Mouse (Mus musculus) gastrocnemius, adult 18-20 months (tissue): ENCODE measurements around the gene Sec16a. TPM values are rescaled to one million over a fixed set of nuclear protein-coding genes. Genes with fewer than 3 reads are reported as not detected.
A peak's percentile ranks its signal among the peaks of the same experiment; 100 is the strongest.

Source experiments
- DNase-seq: peaks from one replicate; pipeline ENCODE4 v3.0.0; 2021; ENCODE audit warnings: low spot score
- total RNA-seq, 2 experiments: library from RNA; stranded (reverse); gene quantifications; 2 replicates each; pipeline ENCODE4 v1.2.3; 2021

Gene Sec16a
- total RNA-seq, 2 experiments from 2014 or later, result 23.5 to 24.8 TPM

DNA sequence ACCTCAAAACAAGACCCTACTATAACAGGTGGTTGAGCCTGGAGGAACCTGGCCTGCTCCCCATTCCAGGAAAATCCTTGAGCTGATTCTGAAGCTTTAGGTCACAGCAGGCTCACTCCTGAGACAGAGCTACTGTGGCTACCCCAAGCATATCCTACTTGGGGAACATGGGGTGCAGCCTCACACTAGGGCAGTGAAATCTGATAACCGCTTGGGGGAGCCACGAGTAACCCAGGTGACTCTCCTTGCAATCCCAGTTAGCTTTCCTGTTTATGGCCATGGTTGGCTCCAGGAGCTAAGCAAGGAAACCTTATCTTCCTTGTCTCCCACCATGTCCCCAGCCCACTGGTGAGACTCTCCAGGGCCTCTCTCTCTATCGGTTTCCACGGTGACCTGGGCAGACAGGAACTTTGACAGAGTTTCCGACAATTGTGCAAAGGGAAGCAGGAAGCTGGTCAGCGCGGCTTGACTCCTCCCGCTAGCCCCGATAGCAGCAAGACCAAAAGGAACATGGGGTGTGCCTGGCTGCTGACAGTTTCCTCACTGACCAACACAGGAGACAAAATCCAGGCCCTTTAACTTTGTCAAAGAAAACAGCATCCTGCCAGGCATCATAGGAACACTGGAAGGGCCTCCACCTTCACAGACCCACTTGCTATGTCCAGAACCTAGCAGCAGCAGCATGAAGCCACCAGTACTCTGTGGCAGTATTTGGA, 29.9 kb upstream of the Sec16a start:
- peak; percentile 50 for DNase-seq

DNA sequence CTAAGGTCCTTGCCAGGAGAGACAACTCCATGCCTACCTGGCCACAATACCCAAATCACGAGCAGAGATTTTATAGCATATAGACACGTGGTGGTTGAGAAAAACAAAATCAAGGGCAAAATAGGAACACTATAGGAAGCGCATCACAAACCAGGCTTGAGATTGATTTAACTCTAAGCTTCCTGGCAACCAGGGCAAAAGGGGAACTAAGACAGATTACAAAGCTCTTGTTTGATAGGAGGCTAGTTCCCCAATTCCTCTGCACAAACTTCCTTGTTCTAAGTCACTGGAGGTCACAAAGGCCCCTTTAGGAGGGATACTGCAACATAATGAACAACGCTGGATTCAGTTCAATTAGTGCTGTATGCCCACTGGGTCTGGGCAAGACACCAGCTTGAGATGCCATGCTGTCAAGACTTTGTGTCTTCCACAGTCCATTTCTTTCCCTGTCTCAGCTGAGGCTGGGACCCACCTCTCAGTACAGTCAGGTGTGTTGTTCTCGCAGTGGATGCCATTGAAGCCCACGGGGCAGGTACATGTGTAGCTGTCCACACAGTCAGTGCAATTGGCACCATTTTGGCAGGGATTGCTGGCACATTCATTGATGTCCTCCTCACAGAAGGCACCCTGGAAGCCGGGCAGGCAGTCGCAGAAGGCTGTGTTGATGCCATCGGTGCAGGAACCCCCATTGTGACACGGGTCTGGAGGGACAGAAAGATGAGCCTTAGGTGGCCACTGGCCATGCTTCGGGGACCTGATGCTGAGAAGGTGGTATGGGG, 27.5 kb upstream of the Sec16a start:
- DNase-seq, result no peak

DNA sequence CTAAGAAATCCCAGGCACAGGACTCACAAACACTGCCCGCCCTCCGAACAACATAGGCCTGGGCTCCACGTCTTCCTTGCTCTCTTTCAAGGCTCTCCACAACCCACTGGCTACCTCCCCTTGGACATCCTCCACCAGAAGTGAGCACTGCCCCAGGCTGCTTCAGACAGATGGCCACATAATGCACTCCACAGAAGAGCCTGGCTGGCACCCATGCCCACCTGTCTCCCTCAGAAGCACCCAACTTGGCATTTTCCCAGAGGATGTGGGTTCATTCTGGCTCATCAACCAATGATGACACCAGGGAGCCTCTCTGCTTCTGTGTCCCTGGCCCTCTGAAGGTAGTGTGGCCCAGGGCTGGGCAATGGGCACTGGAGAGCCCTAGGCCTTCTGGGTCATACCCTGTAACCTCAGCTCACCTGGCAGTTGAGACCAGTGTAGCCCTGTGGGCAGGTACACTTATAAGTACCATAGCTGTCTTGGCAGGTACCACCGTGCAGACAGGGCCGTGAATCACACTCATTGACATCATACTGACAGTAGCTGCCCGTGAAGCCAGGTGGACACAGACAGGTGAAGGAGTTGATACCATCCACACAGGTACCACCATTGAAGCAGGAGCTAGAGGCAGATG, 26.8 kb upstream of the Sec16a start:
- DNase-seq, result no peak

DNA sequence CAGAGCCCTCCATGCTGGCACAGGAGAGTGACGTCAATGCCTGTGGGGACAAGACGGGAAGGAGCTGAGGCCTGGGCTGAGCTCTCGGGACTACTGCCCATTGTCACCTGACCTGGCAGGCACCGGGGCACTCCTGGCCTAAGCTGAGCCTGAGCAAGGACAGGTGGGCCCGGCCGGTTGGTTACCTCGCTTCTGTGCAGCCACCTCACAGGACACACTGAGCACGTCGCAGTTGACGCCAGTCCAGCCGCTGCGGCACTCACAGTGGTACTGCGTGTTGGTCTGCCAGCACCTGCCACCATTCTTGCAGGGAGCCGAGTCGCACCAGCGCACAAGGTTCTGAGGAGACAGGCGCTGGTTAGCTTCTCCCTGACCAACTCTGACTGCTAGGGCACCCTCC, 26.0 kb upstream of the Sec16a start:
- no peak for DNase-seq

- no peak for DNase-seq
Observed at GRCm38 (mm10) chr2:26468376-26468775, 23.4 kb upstream of the Sec16a start.

- DNase-seq, result no peak
Observed at GRCm38 (mm10) chr2:26463412-26463811, 18.4 kb upstream of the Sec16a start.

- DNase-seq, result no peak
Observed at GRCm38 (mm10) chr2:26462980-26463379, 18.0 kb upstream of the Sec16a start.

GRCm38 (mm10) chr2:26461667-26462066, 16.7 kb upstream of the Sec16a start:
- DNase-seq, result no peak

- no peak for DNase-seq
Observed at GRCm38 (mm10) chr2:26460837-26461236, 15.8 kb upstream of the Sec16a start.

DNA sequence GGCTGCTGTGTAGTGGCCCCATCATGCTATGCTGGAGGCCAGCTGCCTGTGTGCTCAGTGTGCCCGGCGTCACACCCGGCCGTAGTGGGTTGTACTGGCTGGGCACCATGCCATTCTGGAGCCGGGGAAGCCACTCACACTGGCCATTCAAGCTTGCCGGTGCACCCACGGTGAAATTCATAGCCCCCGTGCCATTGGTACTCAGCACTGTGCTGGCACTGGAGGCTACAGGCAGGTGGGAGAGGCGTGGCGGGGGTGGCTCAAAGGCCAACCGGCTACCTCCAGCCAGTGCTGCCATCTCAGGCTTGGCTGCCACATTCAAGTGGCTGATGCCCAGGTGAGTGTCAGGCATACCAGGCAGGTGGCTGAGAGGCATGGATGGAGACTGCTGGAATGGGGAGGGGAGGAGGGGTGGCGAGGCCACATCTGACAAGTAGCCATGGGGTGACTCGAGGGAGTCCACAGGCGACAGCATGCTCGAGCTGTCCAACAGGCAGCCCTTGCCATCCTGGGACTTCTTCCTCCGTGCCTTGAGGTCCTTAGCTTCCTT, 15.2 kb upstream of the Sec16a start:
- DNase-seq, result no peak

DNA sequence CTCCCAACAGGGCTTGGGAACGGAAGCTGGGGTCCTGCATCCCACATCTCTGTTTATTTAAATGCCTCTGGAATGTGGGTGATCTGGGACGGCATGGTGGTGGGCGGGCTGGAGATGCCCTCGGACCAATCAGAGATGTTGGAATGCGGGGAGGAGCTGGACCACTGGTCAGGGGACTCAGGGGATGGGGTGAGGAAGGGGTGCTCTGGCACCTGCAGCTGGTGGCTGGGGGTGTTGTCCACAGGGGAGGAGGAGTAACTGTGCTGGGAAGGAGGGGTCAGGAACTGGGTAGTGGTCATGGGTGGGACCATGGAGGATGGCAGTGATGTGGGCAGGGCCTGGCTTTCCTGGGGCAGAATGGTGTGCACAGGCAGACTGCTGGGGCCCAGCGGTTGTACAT, 14.5 kb upstream of the Sec16a start:
- no peak for DNase-seq

- peak; percentile 57 for DNase-seq
Observed at GRCm38 (mm10) chr2:26458402-26459124, 13.5 kb upstream of the Sec16a start.

DNA sequence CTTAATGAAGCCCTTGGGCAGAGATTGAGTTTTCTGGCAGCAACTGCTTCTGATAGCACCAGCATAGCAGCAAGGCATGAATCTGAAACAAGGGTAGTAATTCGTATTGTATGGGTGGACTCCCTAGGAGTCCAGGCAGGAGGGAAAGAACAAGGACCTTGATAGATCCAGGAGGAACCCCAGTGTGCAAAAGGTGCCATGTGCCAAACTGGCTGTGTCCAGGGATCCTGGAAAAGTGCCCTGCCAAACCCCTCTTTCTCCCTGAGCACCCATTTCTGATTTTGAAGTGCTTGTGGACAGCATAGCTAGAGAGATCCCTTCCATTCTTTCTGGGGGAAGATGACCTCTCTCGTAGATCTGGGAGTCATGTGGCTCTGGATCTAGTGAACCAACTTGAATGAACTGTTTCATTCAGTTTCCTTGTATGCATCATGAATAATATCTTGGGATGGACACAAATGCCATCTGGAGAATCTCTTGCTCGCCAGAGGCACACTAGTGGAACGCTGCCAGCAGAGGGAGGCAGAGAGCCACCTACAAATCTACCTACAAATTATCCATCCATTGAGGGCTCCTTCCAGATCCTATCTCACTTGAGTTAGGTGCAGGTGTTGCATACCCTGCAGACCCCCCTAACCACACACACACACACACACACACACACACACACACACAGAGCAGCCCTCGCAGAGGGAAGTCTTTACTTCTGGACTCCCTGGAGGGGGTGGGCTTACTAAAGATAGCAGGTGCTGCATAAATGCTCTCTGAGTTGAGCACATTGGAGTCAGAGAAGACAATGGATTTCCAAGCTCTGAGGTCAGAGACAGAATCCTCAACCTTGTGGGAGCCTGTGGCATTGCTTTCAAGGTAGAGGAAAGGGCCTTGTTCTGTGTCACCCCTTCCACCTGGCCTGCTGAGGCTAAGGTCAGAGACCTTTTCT, 4.4 kb upstream of the Sec16a start:
- peak; percentile 71 for DNase-seq

GRCm38 (mm10) chr2:26447451-26447850, 2.4 kb upstream of the Sec16a start:
- no peak for DNase-seq

- DNase-seq, result no peak
Observed at GRCm38 (mm10) chr2:26446671-26447070, 1.7 kb upstream of the Sec16a start.

GRCm38 (mm10) chr2:26445666-26446445, 840 bp upstream of the Sec16a start:
- DNase-seq, result peak; percentile 91

DNA sequence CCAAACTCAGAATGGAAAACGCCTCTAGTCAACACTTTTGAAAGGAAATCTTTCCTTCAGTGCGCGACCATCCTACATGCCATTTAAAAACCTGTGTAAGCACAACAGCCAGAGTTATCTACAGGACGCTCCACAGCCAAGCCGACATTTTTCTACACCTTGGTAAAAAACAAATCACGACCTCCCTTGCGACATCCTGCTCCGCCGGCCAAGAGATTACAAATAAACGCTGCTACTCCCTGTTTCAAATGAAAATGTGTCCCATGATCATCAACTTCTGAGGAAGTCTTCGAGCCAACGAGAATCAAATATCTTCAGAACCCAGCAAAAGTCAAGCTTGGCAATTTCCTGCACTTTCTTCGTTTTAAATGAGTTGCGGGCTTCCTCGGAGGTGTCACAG, 648 bp downstream of the Sec16a start:
- DNase-seq, result no peak

- no peak for DNase-seq
Observed at GRCm38 (mm10) chr2:26443876-26444275, 1.1 kb downstream of the Sec16a start.

GRCm38 (mm10) chr2:26442843-26443242, 2.2 kb downstream of the Sec16a start:
- DNase-seq, result no peak

DNA sequence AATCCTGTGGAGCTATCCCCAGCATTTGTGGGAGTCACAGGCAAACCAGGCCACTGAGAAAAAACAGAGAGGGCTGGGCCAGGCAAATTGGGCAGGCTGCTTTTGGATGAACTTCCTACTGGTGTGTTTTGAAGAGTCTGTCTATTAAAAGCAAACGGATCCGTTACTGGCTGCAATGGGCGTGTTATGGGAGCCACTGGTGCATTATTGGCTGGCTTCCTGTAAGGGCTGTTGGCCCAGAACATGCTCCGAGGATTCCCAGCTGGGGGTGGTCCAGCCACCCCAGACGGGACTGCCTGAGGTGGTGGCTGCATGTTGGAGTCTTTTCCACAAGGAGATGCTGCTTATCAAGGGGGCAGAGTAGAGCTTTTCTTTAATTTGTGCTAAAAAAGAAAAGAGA, 3.3 kb downstream of the Sec16a start:
- peak; percentile 71 for DNase-seq
